Mouse (Mus musculus) neural tube, embryonic 13.5 days (tissue): Measurements from ENCODE around the gene Crocc2. TPM values are rescaled to one million over a fixed set of nuclear protein-coding genes. Genes with fewer than 3 reads are reported as not detected.

ENCODE experiments used
- ATAC-seq: fragments of 200-750 bp; cut with Nextera tagmentation; 2 replicates; pipeline ENCODE4 v1.8.0; 2017; ENCODE audit warnings: low read depth, mild to moderate bottlenecking, moderate TSS enrichment, moderate library complexity
- H3K27ac ChIP-seq: fragments of 300-500 bp; sonication (generic); replicated peaks from 2 replicates; pipeline ENCODE4 v1.5.1; 2015; ENCODE audit warnings: moderate library complexity, mild to moderate bottlenecking, inconsistent platforms
- H3K27me3 ChIP-seq: fragments of 300-500 bp; sonication (generic); 2 replicates; pipeline ENCODE4 v1.6.1; 2015; ENCODE audit warnings: mild to moderate bottlenecking, inconsistent platforms
- H3K36me3 ChIP-seq: fragments of 300-500 bp; sonication (generic); 2 replicates; pipeline ENCODE4 v1.6.1; 2015; ENCODE audit warnings: mild to moderate bottlenecking, inconsistent platforms
- H3K4me1 ChIP-seq: fragments of 300-500 bp; sonication (generic); replicated peaks from 2 replicates; pipeline ENCODE4 v1.6.1; 2015; ENCODE audit warnings: inconsistent platforms
- H3K4me2 ChIP-seq: fragments of 300-500 bp; sonication (generic); 2 replicates; pipeline ENCODE4 v1.6.1; 2015; ENCODE audit warnings: inconsistent platforms, mild to moderate bottlenecking, moderate library complexity
- H3K4me3 ChIP-seq: fragments of 300-500 bp; sonication (generic); 2 replicates; pipeline ENCODE4 v1.5.1; 2015; ENCODE audit warnings: mild to moderate bottlenecking, inconsistent platforms
- H3K9ac ChIP-seq: fragments of 300-500 bp; sonication (generic); 2 replicates; pipeline ENCODE4 v1.6.1; 2015; ENCODE audit warnings: moderate library complexity, mild to moderate bottlenecking, inconsistent platforms
- H3K9me3 ChIP-seq: fragments of 300-500 bp; sonication (generic); 2 replicates; pipeline ENCODE4 v1.6.1; 2016; ENCODE audit warnings: inconsistent platforms
- WGBS: fragments of 180-500 bp; shearing (Covaris S2); methylation state at CpG from one replicate; pipeline ENCODE4 v1.1.7; 2015; 5-methylcytosine and 5-hydroxymethylcytosine counted together
- microRNA-seq: library from miRNA; unstranded; fragments of <30 nt; microRNA quantifications from one replicate; pipeline ENCODE4, GENCODE M21; 2016
- polyA plus RNA-seq: library from polyadenylated mRNA; unstranded; fragments of >200 nt; fragmentation: Nextera tagmentation; extraction: Ambion mirVana; gene quantifications from 2 replicates; pipeline ENCODE4 v1.2.1, GENCODE M21; 2015

Crocc2 gene
- polyA plus RNA-seq, 1 experiment from 2014 or later = 0.35 TPM

DNA sequence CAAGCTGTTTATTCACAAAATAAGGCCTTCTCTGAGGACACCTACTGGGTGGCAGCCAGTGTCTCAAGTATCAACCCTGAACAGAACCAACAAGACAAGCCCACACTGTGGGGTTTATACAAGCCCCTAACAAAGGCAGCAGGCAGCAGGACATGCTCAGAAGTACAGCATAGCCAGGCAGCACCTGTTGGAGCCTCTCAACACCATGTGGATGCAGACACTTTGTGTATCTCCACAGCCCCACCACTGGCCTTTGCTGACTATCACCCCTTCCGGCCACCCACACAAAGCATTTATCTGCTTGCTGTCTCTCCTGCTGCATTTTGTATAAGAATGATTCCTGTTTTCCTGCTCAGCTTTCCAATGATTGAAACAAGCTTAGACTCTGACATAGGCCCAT, 89.0 kb downstream of the Crocc2 start:
- no peak overlapping the region for H3K9ac ChIP-seq
- H3K9me3 ChIP-seq = no peaks in the 10 kb centered on the region
- 89% methylated on average over 1 of the region's 1 CpGs for WGBS
- H3K4me3 ChIP-seq = no peak overlapping the region
- no peaks in the 10 kb centered on the region for H3K36me3 ChIP-seq
- H3K27ac ChIP-seq = no peak overlapping the region
- no peak for ATAC-seq
- H3K27me3 ChIP-seq = no peaks in the 10 kb centered on the region
- no peaks in the 10 kb centered on the region for H3K4me1 ChIP-seq
- no peak overlapping the region for H3K4me2 ChIP-seq

- WGBS = 48% methylated on average over 3 of the region's 3 CpGs
- Histone ChIP-seq H3K9ac (no peak overlapping the region), H3K27me3 (no peaks in the 10 kb centered on the region), H3K27ac (no peak overlapping the region), H3K9me3 (no peaks in the 10 kb centered on the region), H3K4me3 (no peak overlapping the region), H3K4me1 (peaks cover 10% of the 10 kb centered on the region), H3K36me3 (no peaks in the 10 kb centered on the region), H3K4me2 (no peak overlapping the region)
- ATAC-seq = no peak; the same call in 1 of the 2 replicates
Observed at GRCm38 (mm10) chr1:93267207-93267606, 98.7 kb downstream of the Crocc2 start.

GRCm38 (mm10) chr1:93268246-93268645, 99.7 kb downstream of the Crocc2 start:
- Histone ChIP-seq H3K4me2 (no peak overlapping the region), H3K27ac (no peak overlapping the region), H3K9me3 (no peaks in the 10 kb centered on the region), H3K4me1 (peaks cover 15% of the 10 kb centered on the region), H3K27me3 (no peaks in the 10 kb centered on the region), H3K4me3 (no peak overlapping the region), H3K36me3 (no peaks in the 10 kb centered on the region), H3K9ac (no peak overlapping the region)
- WGBS = 83% methylated on average over 2 of the region's 2 CpGs
- no peak for ATAC-seq

GRCm38 (mm10) chr1:93270516-93271240, 102.2 kb downstream of the Crocc2 start:
- Histone ChIP-seq H3K9ac (no peak overlapping the region), H3K4me1 (peaks cover 15% of the 10 kb centered on the region), H3K4me3 (no peak overlapping the region), H3K27ac (no peak overlapping the region), H3K27me3 (no peaks in the 10 kb centered on the region), H3K36me3 (no peaks in the 10 kb centered on the region), H3K4me2 (no peak overlapping the region), H3K9me3 (no peaks in the 10 kb centered on the region)
- WGBS = 72% methylated on average over 3 of the region's 3 CpGs
- no peak for ATAC-seq

GRCm38 (mm10) chr1:93271751-93272150, 103.2 kb downstream of the Crocc2 start:
- no peaks in the 10 kb centered on the region for H3K27me3 ChIP-seq
- H3K4me3 ChIP-seq = no peak overlapping the region
- peaks cover 13% of the 10 kb centered on the region for H3K4me1 ChIP-seq
- no peaks in the 10 kb centered on the region for H3K9me3 ChIP-seq
- 70% methylated on average over 6 of the region's 6 CpGs for WGBS
- no peak overlapping the region for H3K4me2 ChIP-seq
- no peak overlapping the region for H3K27ac ChIP-seq
- no peak overlapping the region for H3K9ac ChIP-seq
- no peak for ATAC-seq
- H3K36me3 ChIP-seq = no peaks in the 10 kb centered on the region

GRCm38 (mm10) chr1:93272409-93272821, 103.9 kb downstream of the Crocc2 start:
- Histone ChIP-seq H3K9me3 (no peaks in the 10 kb centered on the region), H3K36me3 (no peaks in the 10 kb centered on the region), H3K4me3 (peak overlapping the region; percentile 22), H3K4me2 (peak overlapping the region; percentile 48), H3K4me1 (peaks cover 8% of the 10 kb centered on the region), H3K27me3 (no peaks in the 10 kb centered on the region), H3K27ac (no peak overlapping the region), H3K9ac (peak overlapping the region; percentile 54; the same call in 1 of the 2 replicates)
- 2% methylated on average over 16 of the region's 16 CpGs for WGBS
- peak; percentile 27; the same call in 1 of the 2 replicates for ATAC-seq

DNA sequence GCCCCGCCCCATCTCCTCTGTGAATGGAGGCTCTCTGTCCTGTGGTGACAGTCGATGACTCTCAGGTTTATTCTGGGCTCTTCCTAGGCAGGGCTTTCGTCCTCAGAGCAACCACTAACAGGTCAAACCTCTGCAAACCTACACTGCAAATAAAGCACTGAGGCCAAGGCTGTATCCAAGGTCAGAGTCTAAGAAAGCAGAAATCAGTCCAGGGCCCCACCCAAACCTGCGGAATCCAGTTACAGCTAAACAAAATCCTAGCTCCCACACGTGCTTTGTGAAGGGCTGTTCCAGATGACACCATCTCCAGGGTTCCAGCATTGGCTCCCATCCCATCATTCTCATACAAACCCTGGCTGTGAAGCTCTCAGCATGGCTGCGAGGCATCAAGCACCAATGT, 107.0 kb downstream of the Crocc2 start:
- Histone ChIP-seq H3K9me3 (no peaks in the 10 kb centered on the region), H3K9ac (no peak overlapping the region), H3K36me3 (no peaks in the 10 kb centered on the region), H3K4me1 (peaks cover 6% of the 10 kb centered on the region), H3K4me3 (no peak overlapping the region), H3K27me3 (no peaks in the 10 kb centered on the region), H3K4me2 (no peak overlapping the region), H3K27ac (no peak overlapping the region)
- WGBS = 75% methylated on average over 6 of the region's 6 CpGs
- ATAC-seq = no peak

GRCm38 (mm10) chr1:93277041-93277440, 108.5 kb downstream of the Crocc2 start:
- Histone ChIP-seq H3K4me1 (peaks cover 6% of the 10 kb centered on the region), H3K27me3 (no peaks in the 10 kb centered on the region), H3K9ac (no peak overlapping the region), H3K27ac (no peak overlapping the region), H3K4me2 (no peak overlapping the region), H3K9me3 (no peaks in the 10 kb centered on the region), H3K36me3 (no peaks in the 10 kb centered on the region), H3K4me3 (no peak overlapping the region)
- WGBS = 79% methylated on average over 7 of the region's 7 CpGs
- no peak for ATAC-seq

Small RNA genes within 50 kb of the gene (microRNA-seq; reads per million reads assigned to microRNA genes)
- not detected for gene Mir6901

Other genes starting within 250 kb of the Crocc2 start
- gene Capn10, start 234.3 kb upstream of the Crocc2 start, polyA plus RNA-seq = 55.3 and 55.7 TPM in 2 replicates
- gene Gpr35, start 217.9 kb upstream of the Crocc2 start, polyA plus RNA-seq = 0.23 and 0.60 TPM in 2 replicates
- not detected in 2 replicates for gene Aqp12, start 162.4 kb upstream of the Crocc2 start, polyA plus RNA-seq
- 302 and 303 TPM in 2 replicates for gene Kif1a, start 66.8 kb upstream of the Crocc2 start, polyA plus RNA-seq
- not detected in 2 replicates for gene Agxt, start 33.5 kb upstream of the Crocc2 start, polyA plus RNA-seq
- gene 2310007B03Rik, start 7.8 kb upstream of the Crocc2 start, polyA plus RNA-seq = 0.29 TPM in 1 of 2 replicates, not detected in the other
- 10.2 and 11.5 TPM in 2 replicates for gene Sned1, start 67.1 kb downstream of the Crocc2 start, polyA plus RNA-seq
- gene Mterf4, start 137.2 kb downstream of the Crocc2 start, polyA plus RNA-seq = 33.2 and 37.2 TPM in 2 replicates
- 50.5 and 58.4 TPM in 2 replicates for gene Ppp1r7, start 174.1 kb downstream of the Crocc2 start, polyA plus RNA-seq
- gene Pask, start 174.8 kb downstream of the Crocc2 start, polyA plus RNA-seq = 4.6 and 7.1 TPM in 2 replicates
- 0.12 and 0.28 TPM in 2 replicates for gene Ano7, start 205.2 kb downstream of the Crocc2 start, polyA plus RNA-seq